Mouse (Mus musculus) small intestine, adult 2 months (tissue): ENCODE data around the gene Spata21.

ENCODE experiments used
- CTCF ChIP-seq: fragments of 200-500 bp; IDR thresholded peaks from 2 replicates; pipeline ENCODE4 v1.5.1; 2012; ENCODE audit warnings: low read depth, mild to moderate bottlenecking, control low read depth, inconsistent platforms, low read length, moderate library complexity, mixed read lengths; ENCODE audit not compliant: insufficient replicate concordance, insufficient read length; ENCODE audit errors: extremely low read depth
- POLR2A ChIP-seq: fragments of 200-500 bp; IDR thresholded peaks from 2 replicates; pipeline ENCODE4 v1.6.1; 2012; ENCODE audit warnings: low read depth, mild to moderate bottlenecking, control low read depth, inconsistent platforms, low read length, moderate library complexity

GRCm38 (mm10) chr4:141149116-141149515, 61.0 kb downstream of the Spata21 start:
- TF ChIP-seq CTCF, result no peak
- no peak for TF ChIP-seq POLR2A
